Mouse (Mus musculus): ENCODE measurements around the gene Mettl6.
A peak's percentile ranks its signal among the peaks of the same experiment; 100 is the strongest.

The Mettl6 gene

GRCm38 (mm10) chr14:31494975-31495455 is at the start of gene Mettl6:
Gene Mettl6, minus strand, starts transcription at chr14:31495040.
- DNase-seq: peak; percentile 94

DNA sequence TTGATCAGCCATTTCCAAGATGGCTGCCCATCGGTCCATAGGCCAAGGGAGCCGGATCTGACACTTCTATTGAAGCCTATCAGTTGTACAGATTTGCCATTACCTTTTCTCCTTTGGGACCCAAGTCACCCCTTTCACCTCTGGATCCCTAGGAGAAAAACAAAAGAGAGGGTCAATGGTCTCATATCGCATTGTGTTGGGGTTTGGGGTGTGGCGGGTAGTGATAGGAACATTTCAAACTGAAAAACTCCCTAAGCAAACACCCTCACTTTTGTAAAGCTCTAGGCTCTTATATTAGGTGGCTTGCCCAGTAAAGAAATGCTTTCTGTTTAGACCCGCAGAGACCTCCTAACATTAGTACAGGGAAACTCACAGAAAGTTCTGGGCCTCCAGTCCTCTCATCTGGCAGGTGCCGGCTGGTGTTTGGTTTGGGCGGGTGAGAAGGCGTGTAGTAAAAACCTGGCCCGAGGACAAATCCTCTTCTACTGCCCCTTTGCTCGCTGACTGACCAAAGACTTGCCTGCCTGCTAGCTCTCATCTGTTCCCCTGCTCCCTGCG is 49.1 kb upstream of the Mettl6 start:
- DNase-seq: no peak

GRCm38 (mm10) chr14:31537298-31537697 is 42.5 kb upstream of the Mettl6 start:
- DNase-seq: peak; percentile 38

DNA sequence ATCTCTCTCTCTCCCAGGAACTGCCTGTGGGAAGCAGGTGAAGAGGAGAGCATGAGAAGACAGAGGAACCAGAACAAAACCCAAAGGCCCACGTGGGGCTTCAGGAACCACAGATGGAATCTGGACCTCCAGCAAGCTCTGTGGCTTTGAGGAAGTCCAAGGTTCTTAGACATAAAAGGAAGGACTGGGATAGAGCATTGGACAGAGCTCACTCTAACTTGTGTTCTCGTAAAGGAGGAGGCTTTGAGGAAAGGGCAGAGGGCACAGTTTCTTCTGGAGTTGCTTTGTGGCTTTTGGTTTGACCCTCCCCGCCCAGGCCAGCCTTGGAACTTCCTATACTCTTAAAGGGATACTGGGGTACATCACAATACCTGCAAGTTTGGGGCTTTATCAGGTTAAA is 37.8 kb upstream of the Mettl6 start:
- no peak for DNase-seq

DNA sequence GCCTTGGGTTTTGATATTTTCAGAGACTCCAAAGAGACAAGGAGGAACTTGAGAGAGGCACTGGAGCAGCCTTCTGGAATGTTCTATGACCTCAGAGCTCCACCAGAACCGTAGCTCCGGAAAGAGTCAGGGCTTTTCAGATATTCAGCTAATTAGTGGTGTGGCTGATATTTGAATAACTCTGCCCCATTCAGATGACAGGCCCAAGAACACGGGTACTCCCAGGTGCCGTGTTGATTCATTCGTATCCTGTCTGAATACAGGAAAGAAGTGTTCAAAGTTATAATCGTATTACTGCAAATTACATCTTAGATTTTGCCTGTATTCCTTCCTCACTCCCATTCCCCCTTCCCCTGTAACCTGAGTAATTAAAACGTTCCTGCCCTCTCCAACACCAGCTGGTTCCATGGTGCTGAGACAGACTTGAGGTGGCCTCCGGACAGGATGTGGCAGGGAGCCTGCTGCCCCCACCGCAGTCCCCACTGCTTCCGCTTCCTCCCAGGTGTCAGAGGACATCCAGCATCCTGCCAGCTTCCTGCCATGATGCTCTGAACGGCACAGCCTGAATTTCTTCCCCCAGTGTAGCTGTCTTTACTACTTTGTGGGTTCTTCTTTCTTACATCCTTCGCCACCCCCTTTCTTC is 36.8 kb upstream of the Mettl6 start:
- DNase-seq: peak; percentile 66

- DNase-seq: no peak
Observed at GRCm38 (mm10) chr14:31530847-31531246, 36.0 kb upstream of the Mettl6 start.

DNA sequence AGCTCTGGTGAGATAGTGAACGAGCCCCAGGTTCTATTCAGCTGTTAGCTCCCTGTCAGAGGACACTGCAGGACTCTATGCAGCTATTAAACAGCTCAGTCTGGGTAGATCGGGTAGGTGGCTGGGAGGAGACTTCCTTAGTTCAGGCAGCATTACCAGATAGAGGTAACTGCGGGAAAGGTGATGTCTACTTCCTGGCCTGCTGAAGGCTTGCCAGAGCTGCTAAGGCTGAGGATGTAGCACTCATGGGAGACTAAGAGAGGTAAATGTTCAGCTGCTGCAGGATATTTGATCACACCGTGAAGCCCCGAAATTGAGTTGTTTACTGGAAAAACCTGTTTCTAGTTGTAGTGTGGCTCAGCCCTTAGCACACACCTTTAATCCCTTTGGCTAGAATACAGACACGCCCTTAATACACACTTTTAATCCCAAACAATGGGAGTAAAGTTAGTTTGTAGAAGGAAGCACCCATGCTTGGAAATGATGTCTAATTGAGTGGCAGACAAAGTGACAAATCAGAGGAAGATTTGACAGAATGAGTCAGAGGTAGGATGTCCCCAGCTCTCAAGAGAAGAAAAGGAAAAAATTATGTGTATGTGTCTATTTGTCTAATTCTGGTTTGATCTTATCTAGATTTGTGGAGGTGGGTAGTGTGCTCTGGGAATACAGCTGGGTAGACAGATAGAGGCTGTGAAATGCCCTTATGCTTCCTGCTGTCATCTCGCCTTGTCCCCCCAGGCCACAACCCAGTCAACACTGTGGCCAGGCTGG is 30.4 kb upstream of the Mettl6 start:
- DNase-seq: no peak

GRCm38 (mm10) chr14:31521318-31521717 is 26.5 kb upstream of the Mettl6 start:
- no peak for DNase-seq

GRCm38 (mm10) chr14:31519165-31519564 is 24.3 kb upstream of the Mettl6 start:
- DNase-seq: peak; percentile 64

DNA sequence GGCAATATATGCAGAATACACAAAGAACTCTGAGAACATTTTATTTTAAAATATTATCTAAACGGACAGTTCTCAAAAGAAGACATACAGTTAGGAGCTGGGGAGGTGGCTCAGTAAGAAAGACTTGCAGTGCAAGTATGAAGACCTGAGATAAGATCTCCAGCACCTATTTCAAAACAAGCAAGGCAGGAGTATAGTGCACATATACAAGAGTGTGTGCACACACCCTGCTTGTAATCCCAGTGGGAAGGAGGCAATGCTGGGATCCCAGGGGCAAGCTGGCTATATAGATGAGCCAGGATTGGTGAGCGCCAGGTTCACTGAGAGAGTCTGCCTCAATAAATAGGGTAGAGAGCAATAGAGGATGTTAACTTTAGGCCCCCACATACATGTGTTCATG is 21.1 kb upstream of the Mettl6 start:
- DNase-seq: no peak

- no peak for DNase-seq
Observed at GRCm38 (mm10) chr14:31510322-31510721, 15.5 kb upstream of the Mettl6 start.

DNA sequence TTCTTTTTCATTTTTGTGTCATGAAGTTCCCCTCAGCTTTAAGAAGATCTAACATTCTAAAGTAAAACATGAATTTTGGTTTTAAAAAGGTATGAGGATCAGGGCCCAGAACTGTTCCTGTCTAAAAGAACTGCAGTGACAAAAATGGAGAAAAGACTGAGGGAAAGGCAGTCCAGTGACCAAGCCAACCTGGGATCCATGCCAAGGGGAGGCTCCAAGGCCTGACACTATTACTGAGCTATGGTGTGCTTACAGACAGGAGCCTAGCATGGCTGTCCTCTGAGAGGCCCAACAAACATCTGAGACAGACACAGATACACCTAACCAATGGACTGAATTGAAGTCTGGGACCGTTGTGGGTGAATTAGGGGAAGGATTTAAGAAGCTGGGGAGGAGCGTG is 15.1 kb upstream of the Mettl6 start:
- DNase-seq: peak; percentile 45

DNA sequence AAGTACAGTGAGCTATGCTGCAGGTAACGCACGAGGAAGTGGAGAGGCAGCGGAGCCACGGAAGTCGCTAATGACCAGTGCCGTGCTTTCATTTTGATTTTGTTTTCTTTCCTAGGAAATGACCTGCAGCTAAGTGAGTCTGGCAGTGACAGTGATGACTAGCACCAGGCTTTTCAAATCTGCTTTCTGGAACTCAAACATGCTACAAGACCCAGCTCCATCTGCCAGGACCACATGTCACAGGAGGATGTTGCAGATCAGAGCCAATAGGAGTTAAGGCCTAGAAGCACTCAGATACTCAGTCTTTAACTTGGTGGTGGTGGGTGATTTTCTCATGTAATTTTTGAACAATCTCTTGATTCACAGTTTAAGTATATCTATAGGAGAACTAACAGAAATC is 11.6 kb upstream of the Mettl6 start:
- DNase-seq: no peak

- DNase-seq: no peak
Observed at GRCm38 (mm10) chr14:31503406-31503805, 8.6 kb upstream of the Mettl6 start.

DNA sequence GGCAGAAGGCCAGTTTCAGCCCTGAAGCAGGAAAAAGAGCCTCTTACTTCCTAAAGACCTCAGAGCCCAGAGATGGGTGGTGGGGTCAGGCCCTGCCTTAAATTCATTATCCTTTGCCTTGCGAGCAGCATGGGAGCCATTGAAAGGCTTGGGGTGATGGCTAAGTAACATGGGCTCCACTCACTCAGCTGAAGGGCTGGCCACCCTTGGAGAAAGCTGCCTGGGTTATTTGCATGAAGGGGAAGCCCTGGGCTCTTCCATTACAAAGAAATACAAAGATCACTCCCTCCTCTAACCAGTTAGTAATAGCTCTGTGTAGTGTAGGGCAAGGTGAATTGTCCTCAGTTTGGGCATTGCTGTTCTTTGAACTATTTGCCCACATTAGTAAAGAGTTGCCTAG is 4.7 kb upstream of the Mettl6 start:
- DNase-seq: no peak

DNA sequence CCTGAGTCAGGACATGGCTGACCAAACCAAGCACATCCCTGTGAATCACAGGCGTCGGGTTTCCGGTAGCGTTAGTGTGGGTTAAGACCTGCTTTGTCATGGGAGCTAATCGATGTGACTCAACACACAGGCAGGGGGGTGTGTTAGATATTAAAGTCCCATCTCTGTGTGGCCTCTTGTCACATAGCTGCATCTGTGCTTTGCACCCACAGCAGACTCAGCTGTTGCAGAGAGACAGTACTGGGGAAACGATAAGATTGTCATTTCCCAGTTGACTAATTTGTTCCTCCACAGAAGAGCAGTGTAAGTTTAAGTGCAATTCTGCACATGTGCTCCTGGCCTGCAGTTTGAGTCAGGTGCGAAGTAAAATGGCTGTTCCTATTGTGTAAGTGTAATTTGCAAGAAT is 1.4 kb upstream of the Mettl6 start:
- no peak for DNase-seq

DNA sequence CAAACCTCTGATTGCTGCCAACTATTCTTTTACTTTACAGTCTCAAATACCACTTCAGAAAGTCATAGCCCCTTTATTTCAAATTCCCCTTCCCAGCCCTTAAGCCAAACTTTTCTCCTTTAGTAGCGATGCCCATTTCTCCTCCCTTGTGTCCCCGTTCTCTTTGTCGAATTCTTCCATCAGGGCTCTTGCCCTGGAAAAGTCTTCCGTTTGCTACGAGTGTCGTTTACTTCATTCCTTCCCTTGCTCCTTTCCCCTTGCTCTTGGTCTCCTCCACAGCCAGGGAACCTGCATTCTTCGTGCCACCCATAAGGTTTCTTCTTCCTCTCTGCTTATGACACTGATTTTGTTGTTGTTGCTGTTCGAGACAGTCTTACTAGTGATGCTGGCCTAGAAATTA is 698 bp upstream of the Mettl6 start:
- no peak for DNase-seq

GRCm38 (mm10) chr14:31494349-31494974 is 378 bp downstream of the Mettl6 start, which contains the start of gene Eaf1:
Gene Eaf1, plus strand, starts transcription at chr14:31494399.
- peak; percentile 59 for DNase-seq

- DNase-seq: no peak
Observed at GRCm38 (mm10) chr14:31493901-31494300, 939 bp downstream of the Mettl6 start.

GRCm38 (mm10) chr14:31488055-31488454 is 6.8 kb downstream of the Mettl6 start:
- no peak for DNase-seq

DNA sequence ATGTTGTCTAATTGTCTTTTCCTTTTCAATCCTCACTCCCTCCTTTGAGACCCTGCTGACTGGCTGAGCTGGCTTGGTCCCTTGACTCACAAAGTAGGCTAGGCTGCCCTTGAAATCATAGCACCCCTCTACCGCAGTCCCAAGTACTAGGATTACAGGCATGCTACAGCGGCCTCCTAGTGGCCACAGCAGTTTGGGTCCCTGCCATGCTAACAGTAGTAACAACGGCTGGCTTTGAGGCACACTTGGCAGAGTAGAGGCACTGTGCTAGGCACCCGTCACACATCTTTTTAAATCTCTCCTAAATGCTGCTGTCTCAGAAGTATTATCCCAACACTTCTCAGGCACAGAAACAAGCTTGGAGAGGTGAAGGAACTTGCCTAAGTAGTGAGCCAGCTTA is 8.4 kb downstream of the Mettl6 start:
- no peak for DNase-seq

- DNase-seq: no peak
Observed at GRCm38 (mm10) chr14:31482417-31482816, 12.4 kb downstream of the Mettl6 start.

- DNase-seq: no peak
Observed at GRCm38 (mm10) chr14:31473297-31473696, 21.5 kb downstream of the Mettl6 start.

All from kidney, postnatal 10 days (tissue).